11 mouse cellular contexts compared by ENCODE assay signal in the genomic region with DNA sequence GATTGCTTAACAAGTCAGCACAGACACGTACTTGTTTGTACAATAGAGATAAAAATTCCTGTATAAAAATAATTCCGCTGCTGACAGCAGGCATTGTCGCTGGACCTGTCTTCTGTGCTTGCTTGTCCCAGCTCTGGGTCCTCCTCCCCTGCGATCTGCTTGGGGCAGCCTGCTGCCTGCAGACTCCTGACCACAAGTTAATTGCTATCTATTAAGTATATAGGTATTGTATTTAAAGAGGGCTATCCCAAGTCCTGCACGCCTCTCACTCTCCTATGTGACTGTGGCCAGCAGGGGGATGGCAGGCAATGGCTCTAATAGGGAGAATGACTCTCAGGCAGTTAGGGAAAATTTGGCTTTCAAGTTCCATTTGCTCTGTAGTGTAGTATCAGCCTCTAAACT. TPM values are rescaled to one million over a fixed set of nuclear protein-coding genes. Genes with fewer than 3 reads are reported as not detected.
DNase-seq lines count a peak whose midpoint lies in the region; ATAC-seq and TF ChIP-seq lines count a peak whose summit lies in the region.
"Had no signal": no experiment of that assay in that cellular context is flagged by ENCODE, and none has a peak within 500 bp of the region (broad histone marks: within the 10 kb centered on the region; RNA-seq: fewer than 3 reads in every experiment).

No protein-coding gene starts in this region.

- WGBS in heart, embryonic 12.5 days = 32% methylated on average over 5 of the region's 5 CpGs
- 31% methylated on average over 5 of the region's 5 CpGs for WGBS in liver, embryonic 14.5 days (ENCODE audit: insufficient replicate concordance)
- 62% methylated on average over 5 of the region's 5 CpGs for WGBS in liver, embryonic 11.5 days
- WGBS in forebrain, embryonic 10.5 days = 67% methylated on average over 5 of the region's 5 CpGs
- 36% methylated on average over 5 of the region's 5 CpGs for WGBS in midbrain, embryonic 16.5 days

- H3K36me3 ChIP-seq in heart, embryonic 12.5 days = no peaks in the 10 kb centered on the region; the same call in 1 of the 2 replicates
- peaks cover 24% of the 10 kb centered on the region for H3K36me3 ChIP-seq in liver, embryonic 14.5 days (replicated peaks; ENCODE audit: control insufficient read depth, insufficient read depth, low read depth)
- H3K36me3 ChIP-seq in liver, embryonic 11.5 days (ENCODE audit: control insufficient read depth, insufficient read depth, low read length) = peaks cover 10% of the 10 kb centered on the region
- peaks cover 34% of the 10 kb centered on the region for H3K36me3 ChIP-seq in forebrain, embryonic 10.5 days (replicated peaks)
- no peaks in the 10 kb centered on the region for H3K36me3 ChIP-seq in midbrain, embryonic 16.5 days (ENCODE audit: control insufficient read depth, insufficient read depth, low read length)

- H3K4me3 ChIP-seq in heart, embryonic 12.5 days = no peak overlapping the region
- no peak overlapping the region for H3K4me3 ChIP-seq in liver, embryonic 14.5 days (ENCODE audit: insufficient read depth in 1 of 2, low read depth in 2 of 2, low read length in 2 of 2)
- no peak overlapping the region for H3K4me3 ChIP-seq in liver, embryonic 11.5 days (ENCODE audit: low read depth, low read length)
- H3K4me3 ChIP-seq in forebrain, embryonic 10.5 days = no peak overlapping the region
- no peak overlapping the region for H3K4me3 ChIP-seq in midbrain, embryonic 16.5 days (ENCODE audit: low read depth, low read length)
- H3K4me3 ChIP-seq: erythroblast, embryonic 14.5 days had no signal

- no peak for DNase-seq in heart, postnatal 36 days
- no peak for DNase-seq in liver, embryonic 14.5 days (ENCODE audit: low read depth in 3 of 3, low spot score in 3 of 3)
- DNase-seq in liver, embryonic 11.5 days (ENCODE audit: low spot score) = no peak
- DNase-seq in forebrain, embryonic 10.5 days (ENCODE audit: extremely low spot score, low spot score) = no peak
- DNase-seq in right cerebral cortex, postnatal 25 days = no peak
- DNase-seq in adrenal gland, adult 2 months = no peak

- ATAC-seq in heart, embryonic 12.5 days (ENCODE audit: insufficient number of reproducible peaks, low FRiP score) = 0 out of 2 replicates have a peak, but pooled peaks have one; percentile 18
- ATAC-seq in liver, embryonic 14.5 days (ENCODE audit: insufficient read depth) = peak; percentile 53; the same call in 1 of the 2 replicates
- ATAC-seq in liver, embryonic 11.5 days (replicated peaks; ENCODE audit: low FRiP score) = no peak
- 0 out of 2 replicates have a peak, but pooled peaks have one; percentile 23 for ATAC-seq in midbrain, embryonic 16.5 days

- TF ChIP-seq EP300 in liver, embryonic 14.5 days (IDR thresholded peaks at IDR 0.05; ENCODE audit: low read depth) = no peak

- peak; percentile 47 for TF ChIP-seq CTCF in liver, embryonic 14.5 days (IDR thresholded peaks at IDR 0.05; ENCODE audit: low read depth)

- 0 out of 2 replicates have a peak overlapping the region, but pooled peaks have one; percentile 9 for H3K4me2 ChIP-seq in heart, embryonic 12.5 days
- no peak overlapping the region for H3K4me2 ChIP-seq in liver, embryonic 14.5 days (ENCODE audit: low read depth)
- no peak overlapping the region for H3K4me2 ChIP-seq in liver, embryonic 11.5 days
- H3K4me2 ChIP-seq in midbrain, embryonic 16.5 days (ENCODE audit: low read length) = peak overlapping the region; percentile 37

- intact Hi-C loops in heart, postnatal 36 days (cut with DNase I) = no loop called here

- no peaks in the 10 kb centered on the region for H3K27me3 ChIP-seq in heart, embryonic 12.5 days (replicated peaks)
- no peaks in the 10 kb centered on the region for H3K27me3 ChIP-seq in liver, embryonic 14.5 days (ENCODE audit: control insufficient read depth, insufficient read depth, low read length)
- no peaks in the 10 kb centered on the region for H3K27me3 ChIP-seq in liver, embryonic 11.5 days (replicated peaks; ENCODE audit: control insufficient read depth, insufficient read depth, low read length)
- peaks cover 18% of the 10 kb centered on the region for H3K27me3 ChIP-seq in forebrain, embryonic 10.5 days (ENCODE audit: poor library complexity, severe bottlenecking)
- no peaks in the 10 kb centered on the region for H3K27me3 ChIP-seq in midbrain, embryonic 16.5 days (ENCODE audit: control insufficient read depth, insufficient read depth, low read depth, low read length)

- no peak overlapping the region for H3K27ac ChIP-seq in heart, embryonic 12.5 days (ENCODE audit: poor library complexity, severe bottlenecking)
- no peak overlapping the region; the same call in 1 of the 2 replicates for H3K27ac ChIP-seq in liver, embryonic 14.5 days
- no peak overlapping the region for H3K27ac ChIP-seq in liver, embryonic 11.5 days (ENCODE audit: low read depth, low read length)
- peak overlapping the region; percentile 66; the same call in 1 of the 2 replicates for H3K27ac ChIP-seq in forebrain, embryonic 10.5 days
- peak overlapping the region; percentile 81 for H3K27ac ChIP-seq in midbrain, embryonic 16.5 days (ENCODE audit: low read length)

- no peak overlapping the region for H3K9ac ChIP-seq in heart, embryonic 12.5 days
- H3K9ac ChIP-seq in liver, embryonic 14.5 days (replicated peaks) = no peak overlapping the region; the same call in 1 of the 2 replicates
- no peak overlapping the region for H3K9ac ChIP-seq in liver, embryonic 11.5 days (ENCODE audit: low read depth, low read length)
- peak overlapping the region; percentile 48; the same call in 1 of the 2 replicates for H3K9ac ChIP-seq in midbrain, embryonic 16.5 days (ENCODE audit: low read depth, low read length)

- H3K9me3 ChIP-seq in heart, embryonic 12.5 days (replicated peaks) = no peaks in the 10 kb centered on the region
- no peaks in the 10 kb centered on the region for H3K9me3 ChIP-seq in liver, embryonic 14.5 days (ENCODE audit: control insufficient read depth, low read length)
- no peaks in the 10 kb centered on the region for H3K9me3 ChIP-seq in liver, embryonic 11.5 days (ENCODE audit: control insufficient read depth, low read length)
- no peaks in the 10 kb centered on the region for H3K9me3 ChIP-seq in forebrain, embryonic 10.5 days
- no peaks in the 10 kb centered on the region for H3K9me3 ChIP-seq in midbrain, embryonic 16.5 days (replicated peaks; ENCODE audit: control insufficient read depth, low read length, poor library complexity, severe bottlenecking)

- peaks cover 35% of the 10 kb centered on the region for H3K4me1 ChIP-seq in heart, embryonic 12.5 days (replicated peaks)
- peaks cover 23 to 35% of the 10 kb centered on the region in 2 experiments for H3K4me1 ChIP-seq in liver, embryonic 14.5 days (replicated peaks; ENCODE audit: control insufficient read depth in 2 of 2, insufficient read depth in 2 of 2, low read length in 1 of 2)
- peaks cover 54% of the 10 kb centered on the region for H3K4me1 ChIP-seq in liver, embryonic 11.5 days (replicated peaks; ENCODE audit: control insufficient read depth, insufficient read depth, low read length)
- peaks cover 89% of the 10 kb centered on the region for H3K4me1 ChIP-seq in forebrain, embryonic 10.5 days
- peaks cover 72% of the 10 kb centered on the region for H3K4me1 ChIP-seq in midbrain, embryonic 16.5 days (ENCODE audit: control insufficient read depth, insufficient read depth, low read length)

RNA-seq across cellular contexts. Expression of gene Bcl11a, which starts 16.2 kb away (rescaled TPM):
- polyA plus RNA-seq in heart, embryonic 12.5 days (2016; fragmentation: Nextera tagmentation; extraction: Ambion mirVana) = 18.1 and 19.3 TPM in 2 replicates
- 1 to 10 TPM; 4.5 to 5.0 TPM for total RNA-seq in heart, postnatal 36 days (2021)
- 10.9 and 13.0 TPM in 2 replicates for polyA plus RNA-seq in liver, embryonic 14.5 days (2012; rRNA removed)
- polyA plus RNA-seq in liver, embryonic 14.5 days (2014; fragmentation: Nextera tagmentation; extraction: Ambion mirVana) = 29.4 and 33.0 TPM in 2 replicates
- polyA plus RNA-seq in liver, embryonic 11.5 days (2014; fragmentation: Nextera tagmentation; extraction: Ambion mirVana) = 92.2 and 95.4 TPM in 2 replicates
- polyA plus RNA-seq in forebrain, embryonic 10.5 days (2016; fragmentation: Nextera tagmentation; extraction: Ambion mirVana) = 37.6 and 44.1 TPM in 2 replicates
- polyA plus RNA-seq in midbrain, embryonic 16.5 days (2015; fragmentation: Nextera tagmentation; extraction: Ambion mirVana) = 99.8 and 107 TPM in 2 replicates
- 1 to 10 TPM; 4.3 to 5.9 TPM for total RNA-seq in adrenal gland, adult 2 months (2021)
- 0.80 and 0.81 TPM in 2 replicates for polyA plus RNA-seq in adrenal gland, adult 2 months (2012; rRNA removed)
- polyA plus RNA-seq: C2C12 had no signal

RNA-seq across cellular contexts. Expression of gene A830031A19Rik, which starts 19.2 kb away (rescaled TPM):
- not detected in 2 replicates for polyA plus RNA-seq in heart, embryonic 12.5 days (2016; fragmentation: Nextera tagmentation; extraction: Ambion mirVana)
- not detected for total RNA-seq in heart, postnatal 36 days (2021)
- not detected in 2 replicates for polyA plus RNA-seq in liver, embryonic 14.5 days (2012; rRNA removed)
- polyA plus RNA-seq in liver, embryonic 14.5 days (2014; fragmentation: Nextera tagmentation; extraction: Ambion mirVana) = not detected in 2 replicates
- polyA plus RNA-seq in liver, embryonic 11.5 days (2014; fragmentation: Nextera tagmentation; extraction: Ambion mirVana) = not detected in 2 replicates
- polyA plus RNA-seq in forebrain, embryonic 10.5 days (2016; fragmentation: Nextera tagmentation; extraction: Ambion mirVana) = not detected in 2 replicates
- polyA plus RNA-seq in midbrain, embryonic 16.5 days (2015; fragmentation: Nextera tagmentation; extraction: Ambion mirVana) = not detected in 2 replicates
- not detected for total RNA-seq in adrenal gland, adult 2 months (2021)
- not detected in 2 replicates for polyA plus RNA-seq in adrenal gland, adult 2 months (2012; rRNA removed)
- total RNA-seq: megakaryocyte, adult 5-6 weeks had no signal
- polyA plus RNA-seq: C2C12; erythroblast, embryonic 14.5 days had no signal

Comparison
In these comparisons a context has a peak if more than half of its experiments do, and no peak if none do; other contexts are left out.
1. H3K27ac ChIP-seq: peak in forebrain, embryonic 10.5 days (single experiment) and midbrain, embryonic 16.5 days (single experiment); none in heart, embryonic 12.5 days (single experiment), liver, embryonic 14.5 days (single experiment) and liver, embryonic 11.5 days (single experiment).
2. H3K4me2 ChIP-seq: peak in heart, embryonic 12.5 days (single experiment) and midbrain, embryonic 16.5 days (single experiment); none in liver, embryonic 14.5 days (single experiment) and liver, embryonic 11.5 days (single experiment).